Mouse (Mus musculus): ENCODE measurements around the gene Kif6.

Gene Kif6

GRCm38 (mm10) chr17:49703492-49704249, 88.7 kb downstream of the Kif6 start:
- no peaks in the 10 kb centered on the region for H3K36me3 ChIP-seq (ENCODE audit: insufficient read depth, low read length)
- no peaks in the 10 kb centered on the region for H3K9me3 ChIP-seq (ENCODE audit: low read length)
- no peaks in the 10 kb centered on the region for H3K27me3 ChIP-seq (ENCODE audit: insufficient read depth, low read length)
- no peak for TF ChIP-seq NANOG (IDR thresholded peaks at IDR 0.05; ENCODE audit: borderline replicate concordance, low read length)
- TF ChIP-seq POU5F1 (IDR thresholded peaks at IDR 0.05; ENCODE audit: borderline replicate concordance, low read length): no peak
- no peak for TF ChIP-seq CTCF (conservative IDR thresholded peaks at IDR 0.05; ENCODE audit: low read length)
- H3K4me1 ChIP-seq (replicated peaks; ENCODE audit: low read depth, low read length): no peaks in the 10 kb centered on the region
- no peak overlapping the region for H3K4me3 ChIP-seq (replicated peaks; ENCODE audit: low read length)

DNA sequence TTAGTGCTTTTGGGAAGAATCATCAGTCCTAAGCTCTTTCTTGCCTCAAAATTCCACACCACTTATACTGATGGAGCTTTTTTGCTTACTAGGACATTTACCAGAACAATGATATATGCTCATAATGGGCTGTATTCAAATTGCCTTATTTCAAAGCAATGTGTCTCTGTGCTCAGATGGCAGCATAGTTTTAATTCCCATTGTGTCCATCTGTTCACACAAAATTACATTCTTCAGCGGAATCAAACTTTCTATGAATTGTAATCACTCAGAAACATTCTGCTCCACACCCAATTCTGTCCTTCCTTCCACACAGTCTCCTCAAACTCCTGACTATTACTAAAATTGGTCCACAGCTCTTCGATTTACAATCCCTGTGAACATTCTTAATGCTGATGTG, 94.3 kb downstream of the Kif6 start:
- no peaks in the 10 kb centered on the region for H3K27me3 ChIP-seq (ENCODE audit: insufficient read depth, low read length)
- H3K9me3 ChIP-seq (ENCODE audit: low read length): no peaks in the 10 kb centered on the region
- H3K4me3 ChIP-seq (replicated peaks; ENCODE audit: low read length): no peak overlapping the region
- H3K4me1 ChIP-seq (replicated peaks; ENCODE audit: low read depth, low read length): no peaks in the 10 kb centered on the region
- TF ChIP-seq POU5F1 (IDR thresholded peaks at IDR 0.05; ENCODE audit: borderline replicate concordance, low read length): no peak
- no peak for TF ChIP-seq NANOG (IDR thresholded peaks at IDR 0.05; ENCODE audit: borderline replicate concordance, low read length)
- TF ChIP-seq CTCF (conservative IDR thresholded peaks at IDR 0.05; ENCODE audit: low read length): no peak
- H3K36me3 ChIP-seq (ENCODE audit: insufficient read depth, low read length): no peaks in the 10 kb centered on the region

GRCm38 (mm10) chr17:49710101-49710630, 95.2 kb downstream of the Kif6 start:
- H3K4me1 ChIP-seq (replicated peaks; ENCODE audit: low read depth, low read length): no peaks in the 10 kb centered on the region
- H3K4me3 ChIP-seq (replicated peaks; ENCODE audit: low read length): no peak overlapping the region
- no peak for TF ChIP-seq POU5F1 (IDR thresholded peaks at IDR 0.05; ENCODE audit: borderline replicate concordance, low read length)
- TF ChIP-seq NANOG (IDR thresholded peaks at IDR 0.05; ENCODE audit: borderline replicate concordance, low read length): no peak
- no peak for TF ChIP-seq CTCF (conservative IDR thresholded peaks at IDR 0.05; ENCODE audit: low read length)
- H3K9me3 ChIP-seq (ENCODE audit: low read length): no peaks in the 10 kb centered on the region
- no peaks in the 10 kb centered on the region for H3K36me3 ChIP-seq (ENCODE audit: insufficient read depth, low read length)
- no peaks in the 10 kb centered on the region for H3K27me3 ChIP-seq (ENCODE audit: insufficient read depth, low read length)

DNA sequence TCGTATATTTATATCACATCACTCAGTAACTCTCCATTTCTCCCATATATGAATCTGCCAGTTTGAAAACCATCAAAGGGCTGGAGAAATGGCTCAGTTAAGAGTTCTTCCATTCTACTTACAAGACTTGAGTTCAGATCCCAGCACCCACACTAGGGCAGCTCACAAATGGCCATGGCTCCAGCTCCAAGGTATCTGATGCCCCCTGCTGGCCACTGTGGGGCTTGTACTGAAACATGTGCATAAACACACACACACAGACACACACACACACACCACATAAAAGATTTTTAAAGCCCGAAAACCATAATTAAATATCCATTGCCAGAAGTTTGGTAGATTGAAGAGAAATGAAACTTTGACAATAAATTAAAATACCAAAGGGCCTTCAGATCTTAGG, 111.3 kb downstream of the Kif6 start:
- Histone ChIP-seq H3K27me3 (ENCODE audit: insufficient read depth, low read length) (no peaks in the 10 kb centered on the region), H3K36me3 (ENCODE audit: insufficient read depth, low read length) (no peaks in the 10 kb centered on the region), H3K4me1 (replicated peaks; ENCODE audit: low read depth, low read length) (no peaks in the 10 kb centered on the region), H3K4me3 (replicated peaks; ENCODE audit: low read length) (no peak overlapping the region), H3K9me3 (ENCODE audit: low read length) (no peaks in the 10 kb centered on the region)
- TF ChIP-seq POU5F1 (IDR thresholded peaks at IDR 0.05; ENCODE audit: borderline replicate concordance, low read length) (no peak), CTCF (conservative IDR thresholded peaks at IDR 0.05; ENCODE audit: low read length) (peak; percentile 39), NANOG (IDR thresholded peaks at IDR 0.05; ENCODE audit: borderline replicate concordance, low read length) (no peak)

GRCm38 (mm10) chr17:49726976-49727375, 112.0 kb downstream of the Kif6 start:
- no peak for TF ChIP-seq CTCF (conservative IDR thresholded peaks at IDR 0.05; ENCODE audit: low read length)
- no peak for TF ChIP-seq NANOG (IDR thresholded peaks at IDR 0.05; ENCODE audit: borderline replicate concordance, low read length)
- TF ChIP-seq POU5F1 (IDR thresholded peaks at IDR 0.05; ENCODE audit: borderline replicate concordance, low read length): no peak
- Histone ChIP-seq H3K36me3 (ENCODE audit: insufficient read depth, low read length) (no peaks in the 10 kb centered on the region), H3K4me3 (replicated peaks; ENCODE audit: low read length) (no peak overlapping the region), H3K9me3 (ENCODE audit: low read length) (no peaks in the 10 kb centered on the region), H3K4me1 (replicated peaks; ENCODE audit: low read depth, low read length) (no peaks in the 10 kb centered on the region), H3K27me3 (ENCODE audit: insufficient read depth, low read length) (no peaks in the 10 kb centered on the region)

GRCm38 (mm10) chr17:49727428-49728045, 112.6 kb downstream of the Kif6 start:
- Histone ChIP-seq H3K9me3 (ENCODE audit: low read length) (no peaks in the 10 kb centered on the region), H3K36me3 (ENCODE audit: insufficient read depth, low read length) (no peaks in the 10 kb centered on the region), H3K4me3 (replicated peaks; ENCODE audit: low read length) (no peak overlapping the region), H3K4me1 (replicated peaks; ENCODE audit: low read depth, low read length) (no peaks in the 10 kb centered on the region), H3K27me3 (ENCODE audit: insufficient read depth, low read length) (no peaks in the 10 kb centered on the region)
- no peak for TF ChIP-seq POU5F1 (IDR thresholded peaks at IDR 0.05; ENCODE audit: borderline replicate concordance, low read length)
- TF ChIP-seq NANOG (IDR thresholded peaks at IDR 0.05; ENCODE audit: borderline replicate concordance, low read length): no peak
- TF ChIP-seq CTCF (conservative IDR thresholded peaks at IDR 0.05; ENCODE audit: low read length): no peak

- Histone ChIP-seq H3K27me3 (ENCODE audit: insufficient read depth, low read length) (no peaks in the 10 kb centered on the region), H3K4me3 (replicated peaks; ENCODE audit: low read length) (no peak overlapping the region), H3K4me1 (replicated peaks; ENCODE audit: low read depth, low read length) (no peaks in the 10 kb centered on the region), H3K36me3 (ENCODE audit: insufficient read depth, low read length) (no peaks in the 10 kb centered on the region), H3K9me3 (ENCODE audit: low read length) (no peaks in the 10 kb centered on the region)
- no peak for TF ChIP-seq POU5F1 (IDR thresholded peaks at IDR 0.05; ENCODE audit: borderline replicate concordance, low read length)
- no peak for TF ChIP-seq CTCF (conservative IDR thresholded peaks at IDR 0.05; ENCODE audit: low read length)
- TF ChIP-seq NANOG (IDR thresholded peaks at IDR 0.05; ENCODE audit: borderline replicate concordance, low read length): no peak
Measured at GRCm38 (mm10) chr17:49729856-49730255, 114.9 kb downstream of the Kif6 start.

GRCm38 (mm10) chr17:49732706-49733105, 117.8 kb downstream of the Kif6 start:
- H3K9me3 ChIP-seq (ENCODE audit: low read length): no peaks in the 10 kb centered on the region
- TF ChIP-seq POU5F1 (IDR thresholded peaks at IDR 0.05; ENCODE audit: borderline replicate concordance, low read length): no peak
- TF ChIP-seq NANOG (IDR thresholded peaks at IDR 0.05; ENCODE audit: borderline replicate concordance, low read length): no peak
- no peak for TF ChIP-seq CTCF (conservative IDR thresholded peaks at IDR 0.05; ENCODE audit: low read length)
- H3K4me1 ChIP-seq (replicated peaks; ENCODE audit: low read depth, low read length): no peaks in the 10 kb centered on the region
- no peaks in the 10 kb centered on the region for H3K27me3 ChIP-seq (ENCODE audit: insufficient read depth, low read length)
- no peak overlapping the region for H3K4me3 ChIP-seq (replicated peaks; ENCODE audit: low read length)
- H3K36me3 ChIP-seq (ENCODE audit: insufficient read depth, low read length): no peaks in the 10 kb centered on the region

All from E14TG2a.4 (cell line).